Mouse (Mus musculus) thymus, adult 2 months (tissue): ENCODE measurements around the gene Epx.

Experiments
- CTCF ChIP-seq: fragments of 200-500 bp; IDR thresholded peaks from 2 replicates; pipeline ENCODE4 v1.5.1; 2012; ENCODE audit warnings: mild to moderate bottlenecking, control low read depth, low read length, moderate library complexity, borderline replicate concordance; ENCODE audit not compliant: control insufficient read depth, poor library complexity, insufficient read depth; ENCODE audit errors: extremely low read depth
- POLR2A ChIP-seq: fragments of 200-500 bp; IDR thresholded peaks from 2 replicates; pipeline ENCODE4 v1.6.1; 2012; ENCODE audit warnings: mild to moderate bottlenecking, low read length, control low read depth, moderate library complexity; ENCODE audit not compliant: control insufficient read depth, poor library complexity, insufficient read depth; ENCODE audit errors: extremely low read depth

DNA sequence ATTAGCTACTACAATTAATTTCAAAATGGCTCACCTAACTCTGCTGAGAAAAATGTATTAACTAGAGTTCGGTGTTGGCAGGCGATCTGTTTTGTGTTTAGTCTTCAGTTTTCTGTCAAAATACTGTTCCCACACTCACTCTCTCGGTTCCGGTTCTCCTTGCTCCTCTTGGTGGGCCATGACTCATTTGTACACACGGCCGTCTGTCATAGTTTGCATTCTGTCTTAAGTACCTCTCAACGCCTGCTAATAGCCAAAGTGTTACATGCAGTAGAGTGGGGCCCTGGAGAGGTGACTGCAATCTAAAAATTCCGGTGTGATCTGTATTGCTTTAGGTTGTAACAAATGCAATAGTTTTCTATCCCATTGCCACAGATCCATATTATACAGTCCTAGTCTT is 34.7 kb downstream of the Epx start:
- TF ChIP-seq POLR2A (no peak), CTCF (no peak)
